Comparison of ENCODE assay signal across 26 mouse cellular contexts in the genomic region with DNA sequence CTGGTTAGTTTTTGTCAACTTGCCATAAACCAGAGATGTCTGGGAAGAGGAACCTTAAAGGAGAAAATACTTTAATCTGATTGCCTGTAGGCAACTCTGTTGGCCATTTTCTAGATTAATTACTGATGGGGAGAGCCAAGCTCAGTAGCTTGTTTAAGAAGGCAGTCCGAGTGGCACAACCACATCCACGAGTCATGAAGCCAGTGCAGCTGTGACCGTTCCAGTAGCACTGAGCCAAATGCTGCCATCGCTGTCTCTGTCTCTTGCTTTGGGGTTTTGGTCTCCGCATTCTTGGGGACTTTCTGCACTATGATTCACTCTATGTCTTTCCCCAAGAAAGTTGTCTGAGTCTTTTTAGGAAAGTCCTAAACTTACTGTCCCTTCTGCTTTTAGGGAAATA. TPM values are rescaled to one million over a fixed set of nuclear protein-coding genes. Genes with fewer than 3 reads are reported as not detected.
DNase-seq lines count a peak whose midpoint lies in the region; ATAC-seq lines count a peak whose summit lies in the region.
"Had no signal": no experiment of that assay in that cellular context is flagged by ENCODE, and none has a peak within 500 bp of the region (broad histone marks: within the 10 kb centered on the region; RNA-seq: fewer than 3 reads in every experiment).

No protein-coding gene starts in this region.

- no peak for DNase-seq in kidney, postnatal 25 days
- DNase-seq in 3134 (ENCODE audit: extremely low read depth, insufficient read length, low spot score) = peak; percentile 32
- peak; percentile 37 for DNase-seq in Muller cell, postnatal 12 days (ENCODE audit: inconsistent ontology term)
- no peak for DNase-seq in frontal cortex, adult 2 months (ENCODE audit: extremely low spot score in 1 of 2, low spot score in 1 of 2)
- no peak for DNase-seq in heart, postnatal 25 days (ENCODE audit: low spot score)
- DNase-seq: adrenal gland, postnatal 10 days; adrenal gland, postnatal 36 days; cerebellum, adult 18-20 months; cerebellum, postnatal 10 days; cerebellum, postnatal 36 days; embryo, embryonic 11 days; gastrocnemius, postnatal 25 days; heart, adult 18-20 months; heart, postnatal 10 days; heart, postnatal 4 days had no signal

- H3K4me2 ChIP-seq in kidney, embryonic 16.5 days (replicated peaks; ENCODE audit: low read depth, low read length) = no peak overlapping the region
- H3K4me2 ChIP-seq: embryonic facial prominence, embryonic 13.5 days; forebrain, embryonic 13.5 days; heart, embryonic 12.5 days; heart, embryonic 15.5 days; hindbrain, embryonic 15.5 days had no signal

- H3K9ac ChIP-seq in kidney, embryonic 16.5 days (replicated peaks; ENCODE audit: low read length) = no peak overlapping the region
- H3K9ac ChIP-seq: embryonic facial prominence, embryonic 13.5 days; forebrain, embryonic 13.5 days; heart, embryonic 12.5 days; heart, embryonic 15.5 days; hindbrain, embryonic 15.5 days had no signal

- H3K27me3 ChIP-seq in kidney, embryonic 16.5 days (ENCODE audit: insufficient read depth, low read length) = no peaks in the 10 kb centered on the region
- H3K27me3 ChIP-seq: embryonic facial prominence, embryonic 13.5 days; forebrain, embryonic 13.5 days; heart, embryonic 12.5 days; heart, embryonic 15.5 days; hindbrain, embryonic 15.5 days; Patski had no signal

- H3K36me3 ChIP-seq in kidney, embryonic 16.5 days (ENCODE audit: insufficient read depth, low read length) = peaks cover 6% of the 10 kb centered on the region

- intact Hi-C loops in heart, postnatal 25 days (cut with DNase I) = no loop called here

- WGBS in kidney, embryonic 16.5 days = 83% methylated on average over 5 of the region's 5 CpGs

- H3K27ac ChIP-seq in kidney, embryonic 16.5 days (ENCODE audit: low read length) = peak overlapping the region; percentile 38; the same call in 1 of the 2 replicates
- H3K27ac ChIP-seq: embryonic facial prominence, embryonic 10.5 days; embryonic facial prominence, embryonic 13.5 days; forebrain, embryonic 10.5 days; forebrain, embryonic 13.5 days; heart, embryonic 15.5 days; hindbrain, embryonic 15.5 days had no signal

- no peak for ATAC-seq in kidney, embryonic 16.5 days (ENCODE audit: low FRiP score, low TSS enrichment)
- ATAC-seq: forebrain, embryonic 13.5 days; forebrain, embryonic 16.5 days; intestine, postnatal 0 days; Patski had no signal

- H3K9me3 ChIP-seq in kidney, embryonic 16.5 days (ENCODE audit: low read length) = no peaks in the 10 kb centered on the region
- H3K9me3 ChIP-seq: embryonic facial prominence, embryonic 10.5 days; embryonic facial prominence, embryonic 13.5 days; forebrain, embryonic 10.5 days; heart, embryonic 15.5 days; hindbrain, embryonic 15.5 days had no signal

- H3K4me3 ChIP-seq in kidney, embryonic 16.5 days (ENCODE audit: low read length) = no peak overlapping the region
- H3K4me3 ChIP-seq: embryonic facial prominence, embryonic 10.5 days; embryonic facial prominence, embryonic 13.5 days; forebrain, embryonic 10.5 days; forebrain, embryonic 13.5 days; heart, embryonic 12.5 days; heart, embryonic 15.5 days; hindbrain, embryonic 15.5 days had no signal

- H3K4me1 ChIP-seq in kidney, embryonic 16.5 days (ENCODE audit: insufficient read depth, low read length) = no peaks in the 10 kb centered on the region
- H3K4me1 ChIP-seq: embryonic facial prominence, embryonic 10.5 days; embryonic facial prominence, embryonic 13.5 days; forebrain, embryonic 10.5 days; forebrain, embryonic 13.5 days; heart, embryonic 12.5 days; hindbrain, embryonic 15.5 days had no signal

RNA-seq across cellular contexts. Expression of a gene that starts 12.3 kb away (rescaled TPM):
- polyA plus RNA-seq in kidney, embryonic 16.5 days (2015; fragmentation: Nextera tagmentation; extraction: Ambion mirVana) = 56.3 and 61.2 TPM in 2 replicates
- 99.6 and 108 TPM in 2 replicates for polyA plus RNA-seq in frontal cortex, adult 2 months (2012; rRNA removed)
- total RNA-seq in heart, postnatal 25 days (2021) = 100 to 1,000 TPM; 103 to 108 TPM

RNA-seq across cellular contexts. Expression of a gene that starts 43.7 kb away (rescaled TPM):
- 34.2 and 36.3 TPM in 2 replicates for polyA plus RNA-seq in kidney, embryonic 16.5 days (2015; fragmentation: Nextera tagmentation; extraction: Ambion mirVana)
- polyA plus RNA-seq in frontal cortex, adult 2 months (2012; rRNA removed) = 18.7 and 19.0 TPM in 2 replicates
- total RNA-seq in heart, postnatal 25 days (2021) = 10 to 100 TPM; 31.0 to 36.4 TPM

Comparison
In these comparisons a context has a peak if more than half of its experiments do, and no peak if none do; other contexts are left out.
1. DNase-seq: peak in 3134 (single experiment) and Muller cell, postnatal 12 days (single experiment); none in kidney, postnatal 25 days (0 of 2), frontal cortex, adult 2 months (0 of 2) and heart, postnatal 25 days (single experiment).